Mouse (Mus musculus) heart, embryonic 14.5 days (tissue): Measurements from ENCODE around the gene Kcnk4. TPM values are rescaled to one million over a fixed set of nuclear protein-coding genes. Genes with fewer than 3 reads are reported as not detected.
"Not testable (repeated sequence)": the region's sequence is repeated elsewhere in the genome, so short reads cannot be mapped to it uniquely, and the experiment has no call there.

Experiments used
- ATAC-seq: fragments of 200-750 bp; cut with Nextera tagmentation; 2 replicates; pipeline ENCODE4 v1.8.0; 2017; ENCODE audit warnings: low read depth, moderate TSS enrichment; ENCODE audit not compliant: insufficient number of reproducible peaks, insufficient read depth, low FRiP score
- H3K27ac ChIP-seq, 2 experiments: fragments of 200-500 bp in 1 of 2; fragments of 300-500 bp in 1 of 2; sonication (generic) in 1 of 2; replicated peaks in 1 of 2; 2 replicates each; pipeline ENCODE4 v1.5.1; 2012 to 2014; ENCODE audit warnings: low read depth in 2 of 2, low read length in 2 of 2, control low read depth in 1 of 2, mild to moderate bottlenecking in 1 of 2, mixed read lengths in 1 of 2; ENCODE audit not compliant: control insufficient read depth in 1 of 2, insufficient read depth in 1 of 2
- H3K27me3 ChIP-seq: fragments of 300-500 bp; sonication (generic); 2 replicates; pipeline ENCODE4 v1.6.1; 2014; ENCODE audit warnings: mild to moderate bottlenecking, low read length, control low read depth; ENCODE audit not compliant: control insufficient read depth, insufficient read depth
- H3K36me3 ChIP-seq: fragments of 300-500 bp; sonication (generic); 2 replicates; pipeline ENCODE4 v1.6.1; 2014; ENCODE audit warnings: mild to moderate bottlenecking, control low read depth, low read length, mixed read lengths; ENCODE audit not compliant: control insufficient read depth, insufficient read depth
- H3K4me1 ChIP-seq, 2 experiments: fragments of 200-500 bp in 1 of 2; fragments of 300-500 bp in 1 of 2; sonication (generic) in 1 of 2; 2 replicates each; pipeline ENCODE4 v1.6.1; 2012 to 2014; ENCODE audit warnings: low read length in 2 of 2, control low read depth in 1 of 2, mixed read lengths in 1 of 2; ENCODE audit not compliant: control insufficient read depth in 2 of 2, insufficient read depth in 2 of 2
- H3K4me2 ChIP-seq: fragments of 300-500 bp; sonication (generic); 2 replicates; pipeline ENCODE4 v1.6.1; 2014; ENCODE audit warnings: mild to moderate bottlenecking, low read length
- H3K4me3 ChIP-seq, 2 experiments: fragments of 200-500 bp in 1 of 2; fragments of 300-500 bp in 1 of 2; sonication (generic) in 1 of 2; 2 replicates each; pipeline ENCODE4 v1.5.1; 2012 to 2014; ENCODE audit warnings: low read length in 2 of 2, mild to moderate bottlenecking in 2 of 2, control low read depth in 1 of 2, low read depth in 1 of 2, moderate library complexity in 1 of 2; ENCODE audit not compliant: control insufficient read depth in 1 of 2, insufficient read depth in 1 of 2
- H3K9ac ChIP-seq: fragments of 300-500 bp; sonication (generic); 2 replicates; pipeline ENCODE4 v1.6.1; 2014; ENCODE audit warnings: mild to moderate bottlenecking, low read length
- H3K9me3 ChIP-seq: fragments of 300-500 bp; sonication (generic); 2 replicates; pipeline ENCODE4 v1.6.1; 2016; ENCODE audit warnings: low read length, control low read depth; ENCODE audit not compliant: control insufficient read depth
- WGBS: fragments of 180-500 bp; shearing (Covaris S2); extraction: QIAGEN DNeasy Blood & Tissue Kit; methylation state at CpG from one replicate; pipeline ENCODE4 v1.1.7; 2014; 5-methylcytosine and 5-hydroxymethylcytosine counted together
- polyA plus RNA-seq: library from polyadenylated mRNA; unstranded; fragments of >200 nt; fragmentation: Nextera tagmentation; extraction: Ambion mirVana; gene quantifications from 2 replicates; pipeline ENCODE4 v1.2.1, GENCODE M21; 2014

The Kcnk4 gene
- polyA plus RNA-seq, 1 experiment from 2014 or later = 0.27 TPM

GRCm38 (mm10) chr19:6915276-6915675 is 19.0 kb downstream of the Kcnk4 start:
- H3K27ac ChIP-seq = no peak overlapping the region
- peaks cover 70% of the 10 kb centered on the region for H3K36me3 ChIP-seq
- H3K9ac ChIP-seq = no peak overlapping the region
- no peaks in the 10 kb centered on the region for H3K27me3 ChIP-seq
- WGBS = 32% methylated on average over 4 of the region's 4 CpGs
- H3K4me3 ChIP-seq = no peak overlapping the region
- peaks cover 5 to 24% of the 10 kb centered on the region in 2 experiments for H3K4me1 ChIP-seq
- no peak overlapping the region for H3K4me2 ChIP-seq
- H3K9me3 ChIP-seq = no peaks in the 10 kb centered on the region
- no peak for ATAC-seq

GRCm38 (mm10) chr19:6914540-6914939 is 19.8 kb downstream of the Kcnk4 start:
- H3K4me2 ChIP-seq = no peak overlapping the region
- 87% methylated on average over 9 of the region's 9 CpGs for WGBS
- peaks cover 0 to 16% of the 10 kb centered on the region in 2 experiments; a peak in 3 of 4 replicates for H3K4me1 ChIP-seq
- H3K27me3 ChIP-seq = no peaks in the 10 kb centered on the region
- H3K27ac ChIP-seq = no peak overlapping the region
- no peaks in the 10 kb centered on the region for H3K9me3 ChIP-seq
- H3K9ac ChIP-seq = no peak overlapping the region
- peaks cover 66% of the 10 kb centered on the region for H3K36me3 ChIP-seq
- no peak overlapping the region for H3K4me3 ChIP-seq
- ATAC-seq = no peak

DNA sequence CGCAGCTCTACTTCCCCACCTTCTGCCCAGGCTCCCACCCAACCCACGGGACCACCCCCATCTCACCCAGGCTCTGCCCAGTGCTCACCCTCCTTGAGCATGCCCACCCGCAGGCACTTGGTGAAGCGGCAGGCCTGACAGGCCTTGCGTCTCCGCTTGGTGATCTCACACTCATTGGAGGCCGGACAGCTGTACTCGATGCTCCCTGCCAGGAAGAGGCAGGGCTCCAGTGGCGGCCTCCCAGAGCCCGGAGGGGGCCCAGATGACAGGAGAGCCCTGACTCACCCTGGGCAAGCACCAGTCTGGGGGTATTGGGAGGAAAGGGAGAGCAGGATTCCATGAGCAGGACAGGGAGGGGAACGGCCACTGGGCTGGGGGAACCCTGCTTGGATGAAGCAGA is 20.3 kb downstream of the Kcnk4 start:
- Histone ChIP-seq H3K9me3 (no peaks in the 10 kb centered on the region), H3K4me3 (no peak overlapping the region), H3K4me2 (no peak overlapping the region), H3K27me3 (no peaks in the 10 kb centered on the region), H3K27ac (no peak overlapping the region), H3K36me3 (peaks cover 66% of the 10 kb centered on the region), H3K9ac (no peak overlapping the region), H3K4me1 (peaks cover 0 to 15% of the 10 kb centered on the region in 2 experiments; a peak in 2 of 4 replicates)
- WGBS = 78% methylated on average over 11 of the region's 11 CpGs
- no peak for ATAC-seq

DNA sequence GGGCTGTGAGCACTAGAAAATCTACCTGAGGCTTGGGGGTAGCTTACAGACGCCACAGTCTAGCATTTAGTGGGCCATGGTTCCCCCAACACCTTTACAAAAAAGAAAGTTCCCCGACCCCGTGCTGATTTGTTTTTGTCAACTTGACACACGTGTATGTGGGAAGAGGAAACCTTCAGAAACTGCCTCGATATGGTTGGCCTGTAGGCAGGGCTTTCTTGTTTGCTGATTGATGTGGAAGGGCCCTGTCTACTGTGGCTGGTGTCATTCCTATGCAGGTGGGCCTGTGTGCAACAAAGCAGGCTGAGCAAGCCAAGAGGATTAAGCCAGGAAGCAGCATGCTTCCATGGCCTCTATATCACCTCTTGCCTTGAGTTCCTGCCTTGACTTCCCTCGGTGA is 21.3 kb downstream of the Kcnk4 start:
- 87% methylated on average over 6 of the region's 6 CpGs for WGBS
- H3K4me2 ChIP-seq = no peak overlapping the region
- H3K9ac ChIP-seq = no peak overlapping the region
- H3K4me3 ChIP-seq = no peak overlapping the region
- H3K27ac ChIP-seq = no peak overlapping the region
- peaks cover 58% of the 10 kb centered on the region for H3K36me3 ChIP-seq
- no peaks in the 10 kb centered on the region for H3K27me3 ChIP-seq
- H3K9me3 ChIP-seq = no peaks in the 10 kb centered on the region
- peaks cover 4 to 25% of the 10 kb centered on the region in 2 experiments for H3K4me1 ChIP-seq
- ATAC-seq = no peak

GRCm38 (mm10) chr19:6912205-6912970 is 21.9 kb downstream of the Kcnk4 start:
- no peak for ATAC-seq
- Histone ChIP-seq H3K4me2 (no peak overlapping the region), H3K4me3 (no peak overlapping the region), H3K27ac (no peak overlapping the region), H3K9ac (no peak overlapping the region), H3K36me3 (peaks cover 57% of the 10 kb centered on the region), H3K27me3 (no peaks in the 10 kb centered on the region), H3K9me3 (no peaks in the 10 kb centered on the region), H3K4me1 (peaks cover 6 to 31% of the 10 kb centered on the region in 2 experiments)
- 91% methylated on average over 15 of the region's 15 CpGs for WGBS

GRCm38 (mm10) chr19:6911101-6912074 is 22.9 kb downstream of the Kcnk4 start:
- peaks cover 6 to 32% of the 10 kb centered on the region in 2 experiments for H3K4me1 ChIP-seq
- no peaks in the 10 kb centered on the region for H3K27me3 ChIP-seq
- H3K36me3 ChIP-seq = peaks cover 58% of the 10 kb centered on the region
- H3K9ac ChIP-seq = peak overlapping the region; percentile 34; the same call in 1 of the 2 replicates
- 83% methylated on average over 19 of the region's 19 CpGs for WGBS
- H3K27ac ChIP-seq = no peak overlapping the region; a peak in 1 of 4 replicates
- H3K4me3 ChIP-seq = peak overlapping the region in 1 of 2 experiments; percentile 73; a peak in 1 of 4 replicates
- peak overlapping the region; percentile 86 for H3K4me2 ChIP-seq
- H3K9me3 ChIP-seq = no peaks in the 10 kb centered on the region
- no peak for ATAC-seq

GRCm38 (mm10) chr19:6910306-6910705 is 24.0 kb downstream of the Kcnk4 start:
- H3K27me3 ChIP-seq, H3K9me3 ChIP-seq: not testable (repeated sequence)
- Histone ChIP-seq H3K4me1 (peaks cover 6 to 27% of the 10 kb centered on the region in 2 experiments), H3K4me2 (peak overlapping the region; percentile 86), H3K9ac (peak overlapping the region; percentile 89), H3K27ac (peak overlapping the region; percentile 99 to 100), H3K36me3 (peaks cover 61% of the 10 kb centered on the region), H3K4me3 (peak overlapping the region; percentile 68 to 73)
- peak; percentile 15; the same call in 1 of the 2 replicates for ATAC-seq
- WGBS = 1% methylated on average over 30 of the region's 30 CpGs
